Mouse (Mus musculus) spleen, postnatal 14 days (tissue): ENCODE measurements around the gene C2cd5.
"Not testable (repeated sequence)": the region's sequence is repeated elsewhere in the genome, so short reads cannot be mapped to it uniquely, and the experiment has no call there.

Source experiments
- DNase-seq, 2 experiments: peaks; one replicate each; pipeline ENCODE4 v3.0.0; 2021 to 2022; ENCODE audit warnings: low spot score in 2 of 2

Gene C2cd5

DNA sequence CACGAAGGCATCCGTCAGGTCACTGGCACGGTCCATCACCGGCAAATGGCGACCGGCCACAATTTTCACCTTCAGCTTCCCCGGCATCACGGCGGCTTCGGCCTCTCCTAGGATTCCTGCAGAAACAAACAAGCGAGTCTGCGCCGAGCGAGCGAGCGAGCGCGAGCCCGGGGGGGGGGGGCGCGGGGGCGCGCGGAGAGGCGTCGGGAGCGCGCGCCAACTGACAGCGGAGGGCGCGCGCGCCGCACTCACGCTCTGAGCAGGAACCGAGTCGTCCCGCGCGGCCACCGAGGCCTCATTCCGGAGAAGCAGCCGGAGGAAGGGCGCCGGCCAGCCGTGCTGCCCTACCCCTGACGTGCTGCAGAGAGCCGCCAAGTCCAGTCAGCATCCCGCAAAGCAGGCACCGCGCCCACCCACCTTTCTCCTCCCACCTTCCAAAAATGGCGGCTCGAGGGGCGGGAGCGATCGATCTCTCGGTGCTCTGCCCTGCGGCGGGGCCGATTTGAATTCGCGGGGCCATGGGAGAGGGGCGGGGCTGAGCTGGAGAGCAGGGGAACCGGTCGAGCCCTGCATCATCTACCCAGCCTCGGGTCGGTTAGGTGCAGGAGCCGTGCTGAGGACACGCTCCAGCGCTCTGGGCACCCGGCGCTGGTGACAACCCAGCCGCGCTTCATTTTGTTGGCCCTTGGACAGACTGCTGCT lies at the start of gene C2cd5:
Gene C2cd5, minus strand, starts transcription at position 461 of the 702 bp plus-strand sequence.
- peak; percentile 93 to 95 for DNase-seq

DNA sequence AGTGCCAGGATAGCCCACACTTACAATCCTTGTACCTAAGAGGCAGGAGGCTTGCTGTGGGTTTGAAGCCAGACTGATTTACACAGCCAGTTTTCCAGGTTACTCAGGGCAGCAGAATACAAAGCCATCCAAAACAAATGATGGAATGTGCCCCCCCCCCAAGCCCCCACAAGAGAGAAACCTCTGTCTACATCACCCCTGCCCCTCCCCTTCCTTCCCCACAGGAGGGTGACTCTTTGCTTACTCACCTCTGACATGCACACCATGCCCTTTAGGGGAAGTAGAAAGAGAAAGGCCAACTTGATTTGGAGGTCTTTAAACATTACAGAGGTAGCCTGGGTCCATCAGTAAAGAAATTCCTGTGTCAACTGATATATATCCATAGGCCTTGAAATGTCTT lies 48.9 kb upstream of the C2cd5 start:
- no peak for DNase-seq

DNA sequence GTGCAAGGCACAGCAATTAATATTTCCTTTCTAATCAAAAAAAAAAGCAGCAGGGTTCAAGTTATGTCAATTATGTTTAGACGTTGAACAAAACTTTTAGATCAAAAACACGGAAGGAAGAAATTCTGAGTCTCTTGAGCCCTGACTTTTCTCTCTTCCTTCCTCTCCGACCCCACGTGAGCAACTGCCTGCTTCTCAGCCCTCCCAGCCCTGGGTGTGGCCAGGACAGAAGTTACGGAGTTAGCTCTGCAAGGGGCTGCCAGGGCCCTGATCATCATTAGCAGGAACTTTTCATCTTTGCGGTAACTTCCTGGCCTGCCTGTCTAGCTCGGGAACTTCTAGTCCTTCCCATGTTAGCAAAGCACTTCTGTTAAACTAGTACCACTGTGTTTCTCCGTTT lies 46.8 kb upstream of the C2cd5 start:
- peak; percentile 45 to 58 for DNase-seq

DNA sequence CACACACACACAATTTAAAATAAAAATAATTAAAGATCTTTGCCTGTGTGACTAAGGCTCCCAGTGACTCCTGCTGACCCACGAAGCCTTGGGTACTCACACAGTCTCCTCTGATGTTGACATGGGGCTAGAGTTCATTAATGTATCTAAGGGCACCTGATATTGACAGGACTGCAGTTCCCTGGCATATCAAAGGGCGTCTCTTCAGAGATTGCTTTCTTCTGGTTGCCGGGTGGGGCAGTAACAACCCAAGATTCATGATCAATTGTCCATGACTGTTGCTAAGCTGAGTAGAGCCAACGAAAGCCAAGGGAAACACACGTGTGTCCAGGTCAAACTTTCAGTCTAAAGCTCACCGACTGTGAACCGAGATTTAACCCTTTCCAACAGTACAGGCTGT lies 45.1 kb upstream of the C2cd5 start:
- DNase-seq = no peak

- no peak for DNase-seq
These were observed 44.6 kb upstream of the C2cd5 start for GRCm38 (mm10) chr6:143144556-143144955.

GRCm38 (mm10) chr6:143143775-143144273 lies 43.9 kb upstream of the C2cd5 start:
- no peak for DNase-seq

DNA sequence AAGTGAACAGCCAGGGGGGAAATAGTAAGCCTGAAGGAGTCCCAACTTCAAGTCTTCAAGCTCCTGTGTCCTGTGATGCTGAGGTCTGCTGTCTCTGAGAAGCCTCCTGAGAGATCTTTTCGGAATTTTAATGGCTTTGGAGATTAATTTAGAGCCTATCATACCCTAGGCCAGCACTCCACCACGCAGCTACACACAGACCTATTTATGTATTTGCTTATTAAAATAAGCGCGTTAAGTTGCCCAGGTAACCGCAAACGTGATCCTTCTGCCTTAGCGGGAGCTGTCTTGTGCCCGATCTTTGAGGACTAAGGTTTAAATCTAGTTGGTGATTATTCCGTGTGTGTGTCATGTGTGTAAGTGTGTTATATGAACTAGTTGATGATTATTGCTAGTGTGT lies 43.4 kb upstream of the C2cd5 start:
- DNase-seq = no peak

GRCm38 (mm10) chr6:143142861-143143260 lies 42.9 kb upstream of the C2cd5 start:
- no peak for DNase-seq

DNA sequence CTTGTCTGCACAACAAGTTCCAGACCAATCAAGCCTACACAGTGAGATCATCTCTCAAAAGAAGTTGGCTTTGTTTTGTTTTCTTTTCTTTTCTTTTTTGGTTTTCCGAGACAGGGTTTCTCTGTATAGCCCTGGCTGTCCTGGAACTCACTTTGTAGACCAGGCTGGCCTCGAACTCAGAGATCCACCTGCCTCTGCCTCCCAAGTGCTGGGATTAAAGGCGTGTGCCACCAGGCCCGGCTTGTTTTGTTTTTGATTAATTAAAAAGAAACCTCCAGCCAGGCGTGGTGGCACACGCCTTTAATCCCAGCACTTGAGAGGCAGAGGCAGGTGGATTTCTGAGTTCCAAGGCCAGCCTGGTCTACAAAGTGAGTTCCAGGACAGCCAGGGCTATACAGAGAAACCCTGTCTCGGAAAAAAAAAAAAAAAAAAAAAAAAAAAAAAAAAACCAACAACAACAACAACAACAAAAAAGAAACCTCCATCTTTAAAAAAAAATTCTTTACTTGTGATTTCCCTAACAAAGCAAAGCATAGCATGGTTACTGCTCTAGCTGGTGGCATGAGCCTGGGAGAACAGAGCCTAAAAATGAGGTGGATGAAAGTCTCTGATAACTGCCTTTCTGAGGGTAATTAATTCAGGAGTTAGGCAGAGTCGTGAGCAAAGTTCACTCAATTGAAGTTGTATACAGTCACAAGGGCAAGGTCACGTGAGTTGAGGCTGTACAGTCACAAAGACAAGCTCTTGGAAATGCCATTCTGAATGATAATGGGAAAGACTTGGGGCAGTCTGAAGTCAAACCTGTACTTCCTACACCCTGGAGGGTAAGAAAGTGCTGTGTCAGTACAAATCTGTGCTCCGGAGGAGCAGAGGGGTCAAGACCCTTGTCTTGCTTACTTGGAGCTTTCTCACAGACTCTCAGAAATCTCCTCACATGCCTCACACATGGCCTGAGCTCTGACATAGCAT lies 42.0 kb upstream of the C2cd5 start:
- not testable (repeated sequence) for DNase-seq

DNA sequence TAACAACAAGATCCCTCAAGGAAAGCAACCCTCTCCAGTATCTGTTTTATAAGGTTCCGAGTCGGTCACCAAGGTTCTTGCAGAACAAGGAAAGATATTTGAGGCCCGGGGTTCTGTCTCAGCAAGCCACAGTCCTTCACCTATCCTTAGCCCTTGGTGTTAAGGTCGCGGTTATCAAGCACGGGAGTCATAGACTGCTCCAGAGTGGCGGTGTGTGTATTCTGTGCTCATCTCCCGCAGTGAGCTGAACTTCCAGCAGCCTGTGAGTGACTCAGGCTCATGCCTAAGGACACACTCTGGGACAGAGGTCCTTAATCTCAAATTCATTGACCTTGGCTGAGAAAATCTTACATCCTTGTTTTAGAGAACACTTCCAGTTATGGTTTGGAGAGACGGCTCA lies 40.9 kb upstream of the C2cd5 start:
- DNase-seq = no peak

- no peak for DNase-seq
These were observed 39.5 kb upstream of the C2cd5 start for GRCm38 (mm10) chr6:143139417-143139816.

DNA sequence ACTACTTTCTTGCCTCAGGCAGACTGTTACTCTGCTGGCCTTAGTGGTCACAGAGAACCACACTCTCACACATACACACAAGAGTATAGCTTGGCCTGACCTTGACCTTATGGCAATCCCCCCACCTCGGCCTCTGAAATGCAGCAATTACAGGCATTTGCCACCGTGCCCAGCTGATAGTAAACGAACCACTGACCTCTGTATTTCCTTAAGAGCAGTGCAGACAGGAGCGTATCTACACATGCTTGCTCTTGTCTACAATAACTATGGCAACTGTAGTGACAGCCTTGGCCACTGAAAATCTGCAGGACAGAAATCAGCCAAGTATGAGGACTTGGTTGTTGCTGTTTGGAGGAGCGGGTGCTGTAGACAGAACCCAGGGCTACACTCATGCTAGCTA lies 37.4 kb upstream of the C2cd5 start:
- no peak for DNase-seq

DNA sequence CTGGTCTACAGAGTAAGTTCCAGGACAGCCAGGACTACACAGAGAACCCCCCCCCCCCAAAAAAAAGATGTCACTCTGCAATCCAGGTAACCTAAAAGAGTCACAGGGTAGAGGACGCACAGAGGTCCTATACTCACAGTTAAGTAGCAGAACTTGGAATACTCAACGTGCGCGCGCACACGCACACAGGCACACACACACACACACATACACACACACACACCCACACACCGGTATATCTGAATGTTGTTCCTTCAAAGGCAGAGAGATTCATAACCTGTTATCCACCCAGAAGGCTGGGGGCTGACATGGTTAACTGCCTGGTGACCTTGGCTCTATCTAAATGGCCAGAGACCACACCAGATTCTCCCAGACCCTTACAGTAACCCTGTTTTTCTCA lies 36.7 kb upstream of the C2cd5 start:
- no peak for DNase-seq

DNA sequence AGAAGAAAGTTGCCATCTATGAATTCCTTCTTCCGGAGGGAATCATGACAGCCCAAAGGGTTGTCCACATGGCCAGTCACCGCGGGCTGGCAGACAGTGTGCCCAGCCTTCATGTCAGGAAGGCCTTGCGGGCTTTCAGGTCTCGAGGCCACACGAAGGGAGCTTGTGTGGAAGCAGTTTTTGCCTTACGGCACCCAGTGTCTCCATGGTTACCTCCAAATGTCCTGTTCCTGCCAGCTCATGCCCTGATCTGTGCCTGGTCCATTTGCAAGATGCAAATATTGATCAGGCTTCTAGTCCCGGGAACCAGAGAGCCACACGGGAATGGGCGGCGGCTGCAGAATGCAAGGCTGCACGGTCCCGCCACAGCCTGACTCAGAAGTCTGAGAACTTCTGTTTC lies 35.2 kb upstream of the C2cd5 start:
- no peak for DNase-seq

GRCm38 (mm10) chr6:143133150-143133549 lies 33.2 kb upstream of the C2cd5 start:
- no peak for DNase-seq

DNA sequence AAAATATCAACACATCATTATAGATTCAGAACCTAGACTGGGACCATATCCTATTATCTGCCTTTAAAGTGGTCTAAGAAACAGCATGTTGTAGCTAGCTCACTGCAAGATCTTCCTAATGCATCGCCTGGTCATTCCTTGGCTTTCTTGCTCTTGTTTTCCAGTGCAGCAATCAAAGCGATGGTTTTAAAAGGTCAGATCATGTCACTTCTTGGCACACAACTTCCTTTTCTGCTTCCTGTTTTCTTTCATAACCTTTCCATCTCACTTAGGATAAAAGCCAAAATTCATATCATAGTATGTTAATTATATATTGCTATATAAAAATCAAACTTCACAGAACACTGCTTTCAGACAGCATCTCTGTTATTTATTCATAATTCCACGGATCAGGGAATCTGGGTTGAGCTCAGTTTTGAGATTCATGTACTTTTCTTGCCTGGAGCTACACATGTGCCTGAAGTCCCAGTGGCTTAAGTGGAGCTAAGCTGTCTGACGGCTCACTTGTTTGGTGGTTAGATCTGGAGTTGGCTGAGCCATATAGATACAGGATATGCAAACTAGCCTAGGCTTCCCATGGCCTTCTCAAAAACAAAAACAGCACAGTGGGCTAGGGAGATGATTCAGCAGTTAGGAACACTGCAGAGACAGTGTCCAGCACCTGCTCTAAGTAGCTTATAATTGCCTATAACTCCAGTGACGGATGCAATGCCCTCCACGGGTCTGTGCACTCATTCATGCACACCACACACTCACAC lies 32.1 kb upstream of the C2cd5 start:
- no peak for DNase-seq

- DNase-seq = no peak
These were observed 30.5 kb upstream of the C2cd5 start for GRCm38 (mm10) chr6:143130411-143130810.

GRCm38 (mm10) chr6:143129952-143130351 lies 30.0 kb upstream of the C2cd5 start:
- DNase-seq = no peak

GRCm38 (mm10) chr6:143129466-143129865 lies 29.5 kb upstream of the C2cd5 start:
- DNase-seq = no peak

DNA sequence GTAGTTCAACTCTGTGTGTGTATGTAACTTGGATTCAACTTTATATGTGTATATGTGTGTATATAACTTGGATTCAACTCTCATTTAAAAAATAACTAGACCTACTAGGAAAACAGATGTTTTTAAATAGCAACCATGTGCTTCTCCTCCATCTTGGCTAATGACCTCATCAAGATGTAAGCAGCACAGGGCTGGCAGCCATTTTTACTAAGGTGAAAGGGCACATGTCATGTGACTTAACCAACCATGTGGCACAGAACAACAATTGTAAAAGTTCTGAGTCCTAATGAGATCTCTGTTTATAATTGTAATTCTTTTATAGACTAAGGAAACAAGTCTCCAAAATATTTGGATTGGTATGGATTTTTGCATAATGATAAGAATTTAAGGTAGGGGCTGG lies 25.8 kb upstream of the C2cd5 start:
- DNase-seq = no peak

DNA sequence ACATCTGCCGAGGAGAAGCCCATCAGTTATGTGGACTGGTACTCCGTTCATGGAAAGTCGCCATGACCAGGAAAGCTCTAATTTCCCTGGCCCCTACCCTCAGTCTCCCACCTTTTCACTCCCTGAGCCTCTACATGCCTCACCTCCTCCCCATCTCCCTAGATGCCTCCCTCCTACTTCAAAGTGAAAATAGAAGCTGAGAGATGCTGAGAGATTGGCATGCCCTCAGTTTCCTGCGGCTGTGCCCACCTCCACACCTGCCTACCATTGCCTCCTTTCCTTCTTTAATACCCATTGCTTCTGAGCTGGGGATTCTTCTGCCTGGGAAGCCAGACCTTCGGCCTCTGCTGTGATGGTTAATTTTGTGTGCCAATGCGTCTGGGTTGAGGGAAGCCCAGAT lies 19.4 kb upstream of the C2cd5 start:
- DNase-seq = no peak

DNA sequence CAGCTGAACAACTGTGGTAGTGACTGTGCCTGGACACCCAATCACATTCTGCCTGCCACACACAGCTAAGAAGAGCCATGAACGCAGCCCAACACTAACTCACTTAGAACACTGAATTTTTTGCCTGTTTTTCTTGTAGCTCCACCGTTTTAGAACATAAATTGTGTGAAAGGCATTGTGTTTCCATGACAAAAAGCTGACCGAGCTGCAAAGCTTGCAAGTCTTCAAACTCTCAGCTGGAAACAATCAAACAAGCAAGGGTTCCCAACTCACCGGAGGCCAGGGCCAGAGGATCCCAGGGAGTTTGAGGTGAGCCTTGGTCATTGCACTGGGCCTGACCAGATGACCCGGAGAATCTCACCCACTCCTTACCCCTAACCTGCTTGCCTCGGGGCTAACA lies 16.8 kb upstream of the C2cd5 start:
- no peak for DNase-seq
